Mouse (Mus musculus): ENCODE measurements around the gene Cep104. TPM values are rescaled to one million over a fixed set of nuclear protein-coding genes. Genes with fewer than 3 reads are reported as not detected.

Cep104 gene
- polyA plus RNA-seq (2015; fragmentation: Nextera tagmentation; extraction: Ambion mirVana) = 16.8 and 18.0 TPM in 2 replicates

GRCm38 (mm10) chr4:153974431-153975291 is at the start of gene Cep104, which contains the start of gene Dffb:
TSS of gene Cep104 (plus strand) at chr4:153975194.
TSS of gene Dffb (minus strand) at chr4:153975126.
- H3K9ac ChIP-seq = peak within 1 kb of the TSS; percentile 81
- H3K27ac ChIP-seq = no peak within 1 kb of the TSS
- H3K36me3 ChIP-seq = peaks cover 14% of the 10 kb centered on the region
- H3K27me3 ChIP-seq = no peaks in the 10 kb centered on the region
- peak; percentile 97 for ATAC-seq (ENCODE audit: borderline replicate concordance, extremely low read depth, low FRiP score, low TSS enrichment)
- H3K4me3 ChIP-seq = peak within 1 kb of the TSS; percentile 88
- WGBS = 1% methylated on average over 68 of the region's 68 CpGs
- H3K9me3 ChIP-seq = no peaks in the 10 kb centered on the region
- H3K4me2 ChIP-seq = peak within 1 kb of the TSS; percentile 72
- H3K4me1 ChIP-seq = peaks cover 16% of the 10 kb centered on the region

GRCm38 (mm10) chr4:153928772-153929299 is 46.2 kb upstream of the Cep104 start:
- no peak for ATAC-seq (ENCODE audit: borderline replicate concordance, extremely low read depth, low FRiP score, low TSS enrichment)
- Histone ChIP-seq H3K27ac (no peak overlapping the region), H3K4me1 (no peaks in the 10 kb centered on the region), H3K36me3 (no peaks in the 10 kb centered on the region), H3K4me3 (no peak overlapping the region), H3K27me3 (no peaks in the 10 kb centered on the region), H3K9me3 (no peaks in the 10 kb centered on the region), H3K4me2 (no peak overlapping the region), H3K9ac (no peak overlapping the region)
- WGBS = 80% methylated on average over 11 of the region's 11 CpGs

- Histone ChIP-seq H3K27ac (no peak overlapping the region), H3K4me2 (no peak overlapping the region), H3K27me3 (no peaks in the 10 kb centered on the region), H3K9me3 (no peaks in the 10 kb centered on the region), H3K9ac (no peak overlapping the region), H3K4me1 (no peaks in the 10 kb centered on the region), H3K36me3 (no peaks in the 10 kb centered on the region), H3K4me3 (no peak overlapping the region)
- ATAC-seq (ENCODE audit: borderline replicate concordance, extremely low read depth, low FRiP score, low TSS enrichment) = no peak
- 52% methylated on average over 10 of the region's 10 CpGs for WGBS
Observed at GRCm38 (mm10) chr4:153929425-153929824, 45.6 kb upstream of the Cep104 start.

GRCm38 (mm10) chr4:153929921-153930320 is 45.1 kb upstream of the Cep104 start:
- Histone ChIP-seq H3K9me3 (no peaks in the 10 kb centered on the region), H3K4me1 (no peaks in the 10 kb centered on the region), H3K4me2 (no peak overlapping the region), H3K9ac (no peak overlapping the region), H3K27me3 (no peaks in the 10 kb centered on the region), H3K4me3 (no peak overlapping the region), H3K36me3 (no peaks in the 10 kb centered on the region), H3K27ac (no peak overlapping the region)
- WGBS = 64% methylated on average over 4 of the region's 4 CpGs
- no peak for ATAC-seq (ENCODE audit: borderline replicate concordance, extremely low read depth, low FRiP score, low TSS enrichment)

- ATAC-seq (ENCODE audit: borderline replicate concordance, extremely low read depth, low FRiP score, low TSS enrichment) = no peak
- Histone ChIP-seq H3K27ac (no peak overlapping the region), H3K36me3 (no peaks in the 10 kb centered on the region), H3K9me3 (no peaks in the 10 kb centered on the region), H3K4me3 (no peak overlapping the region), H3K9ac (no peak overlapping the region), H3K27me3 (peaks cover 38% of the 10 kb centered on the region), H3K4me2 (no peak overlapping the region), H3K4me1 (no peaks in the 10 kb centered on the region)
- 53% methylated on average over 4 of the region's 4 CpGs for WGBS
Observed at GRCm38 (mm10) chr4:153943243-153943642, 31.8 kb upstream of the Cep104 start.

GRCm38 (mm10) chr4:153944261-153944660 is 30.7 kb upstream of the Cep104 start:
- H3K27ac ChIP-seq = no peak overlapping the region
- no peak overlapping the region for H3K4me3 ChIP-seq
- no peak overlapping the region for H3K9ac ChIP-seq
- no peak for ATAC-seq (ENCODE audit: borderline replicate concordance, extremely low read depth, low FRiP score, low TSS enrichment)
- H3K36me3 ChIP-seq = no peaks in the 10 kb centered on the region
- no peak overlapping the region for H3K4me2 ChIP-seq
- no peaks in the 10 kb centered on the region for H3K9me3 ChIP-seq
- WGBS = 45% methylated on average over 6 of the region's 6 CpGs
- H3K4me1 ChIP-seq = no peaks in the 10 kb centered on the region
- peaks cover 36% of the 10 kb centered on the region for H3K27me3 ChIP-seq

- H3K9ac ChIP-seq = no peak overlapping the region
- 77% methylated on average over 6 of the region's 6 CpGs for WGBS
- H3K27me3 ChIP-seq = peaks cover 35% of the 10 kb centered on the region; the same call in 1 of the 2 replicates
- H3K27ac ChIP-seq = no peak overlapping the region
- no peaks in the 10 kb centered on the region for H3K36me3 ChIP-seq
- H3K4me1 ChIP-seq = no peaks in the 10 kb centered on the region
- no peak overlapping the region for H3K4me2 ChIP-seq
- no peaks in the 10 kb centered on the region for H3K9me3 ChIP-seq
- H3K4me3 ChIP-seq = no peak overlapping the region
- ATAC-seq (ENCODE audit: borderline replicate concordance, extremely low read depth, low FRiP score, low TSS enrichment) = no peak
Observed at GRCm38 (mm10) chr4:153945741-153946140, 29.3 kb upstream of the Cep104 start.

GRCm38 (mm10) chr4:153950372-153950771 is 24.6 kb upstream of the Cep104 start:
- no peak overlapping the region for H3K4me2 ChIP-seq
- no peaks in the 10 kb centered on the region for H3K9me3 ChIP-seq
- no peak overlapping the region for H3K27ac ChIP-seq
- ATAC-seq (ENCODE audit: borderline replicate concordance, extremely low read depth, low FRiP score, low TSS enrichment) = no peak
- no peak overlapping the region for H3K9ac ChIP-seq
- no peak overlapping the region for H3K4me3 ChIP-seq
- WGBS = 69% methylated on average over 2 of the region's 2 CpGs
- peaks cover 40% of the 10 kb centered on the region for H3K27me3 ChIP-seq
- no peaks in the 10 kb centered on the region for H3K36me3 ChIP-seq
- H3K4me1 ChIP-seq = no peaks in the 10 kb centered on the region

GRCm38 (mm10) chr4:153951150-153951549 is 23.8 kb upstream of the Cep104 start:
- Histone ChIP-seq H3K9me3 (no peaks in the 10 kb centered on the region), H3K27ac (no peak overlapping the region), H3K4me3 (no peak overlapping the region), H3K9ac (no peak overlapping the region), H3K4me1 (no peaks in the 10 kb centered on the region), H3K27me3 (peaks cover 39% of the 10 kb centered on the region), H3K4me2 (no peak overlapping the region), H3K36me3 (no peaks in the 10 kb centered on the region)
- 40% methylated on average over 3 of the region's 3 CpGs for WGBS
- ATAC-seq (ENCODE audit: borderline replicate concordance, extremely low read depth, low FRiP score, low TSS enrichment) = no peak

- Histone ChIP-seq H3K27ac (no peak overlapping the region), H3K27me3 (peaks cover 36% of the 10 kb centered on the region), H3K4me2 (no peak overlapping the region), H3K4me3 (no peak overlapping the region), H3K9me3 (no peaks in the 10 kb centered on the region), H3K9ac (no peak overlapping the region), H3K4me1 (no peaks in the 10 kb centered on the region), H3K36me3 (no peaks in the 10 kb centered on the region)
- WGBS = 44% methylated on average over 5 of the region's 5 CpGs
- ATAC-seq (ENCODE audit: borderline replicate concordance, extremely low read depth, low FRiP score, low TSS enrichment) = no peak
Observed at GRCm38 (mm10) chr4:153951692-153952091, 23.3 kb upstream of the Cep104 start.

GRCm38 (mm10) chr4:153955651-153956050 is 19.3 kb upstream of the Cep104 start:
- H3K9me3 ChIP-seq = no peaks in the 10 kb centered on the region
- H3K4me2 ChIP-seq = no peak overlapping the region
- 78% methylated on average over 8 of the region's 8 CpGs for WGBS
- no peak for ATAC-seq (ENCODE audit: borderline replicate concordance, extremely low read depth, low FRiP score, low TSS enrichment)
- no peak overlapping the region for H3K27ac ChIP-seq
- H3K4me1 ChIP-seq = peaks cover 14% of the 10 kb centered on the region
- H3K4me3 ChIP-seq = no peak overlapping the region
- H3K27me3 ChIP-seq = peaks cover 24% of the 10 kb centered on the region
- H3K36me3 ChIP-seq = peaks cover 11% of the 10 kb centered on the region; the same call in 1 of the 2 replicates
- no peak overlapping the region for H3K9ac ChIP-seq
